Mouse (Mus musculus) cortical plate, adult 2 months (tissue): Measurements from ENCODE around the gene Rnf145.

Experiments used
- CTCF ChIP-seq: fragments of 200-500 bp; IDR thresholded peaks from 2 replicates; pipeline ENCODE4 v1.5.1; 2011; ENCODE audit warnings: mild to moderate bottlenecking, control low read depth, low read length; ENCODE audit not compliant: insufficient read depth; ENCODE audit errors: extremely low read depth
- POLR2A ChIP-seq: fragments of 200-500 bp; IDR thresholded peaks from 2 replicates; pipeline ENCODE4 v1.6.1; 2011; ENCODE audit warnings: mild to moderate bottlenecking, low read length, control low read depth; ENCODE audit not compliant: insufficient read depth; ENCODE audit errors: extremely low read depth

DNA sequence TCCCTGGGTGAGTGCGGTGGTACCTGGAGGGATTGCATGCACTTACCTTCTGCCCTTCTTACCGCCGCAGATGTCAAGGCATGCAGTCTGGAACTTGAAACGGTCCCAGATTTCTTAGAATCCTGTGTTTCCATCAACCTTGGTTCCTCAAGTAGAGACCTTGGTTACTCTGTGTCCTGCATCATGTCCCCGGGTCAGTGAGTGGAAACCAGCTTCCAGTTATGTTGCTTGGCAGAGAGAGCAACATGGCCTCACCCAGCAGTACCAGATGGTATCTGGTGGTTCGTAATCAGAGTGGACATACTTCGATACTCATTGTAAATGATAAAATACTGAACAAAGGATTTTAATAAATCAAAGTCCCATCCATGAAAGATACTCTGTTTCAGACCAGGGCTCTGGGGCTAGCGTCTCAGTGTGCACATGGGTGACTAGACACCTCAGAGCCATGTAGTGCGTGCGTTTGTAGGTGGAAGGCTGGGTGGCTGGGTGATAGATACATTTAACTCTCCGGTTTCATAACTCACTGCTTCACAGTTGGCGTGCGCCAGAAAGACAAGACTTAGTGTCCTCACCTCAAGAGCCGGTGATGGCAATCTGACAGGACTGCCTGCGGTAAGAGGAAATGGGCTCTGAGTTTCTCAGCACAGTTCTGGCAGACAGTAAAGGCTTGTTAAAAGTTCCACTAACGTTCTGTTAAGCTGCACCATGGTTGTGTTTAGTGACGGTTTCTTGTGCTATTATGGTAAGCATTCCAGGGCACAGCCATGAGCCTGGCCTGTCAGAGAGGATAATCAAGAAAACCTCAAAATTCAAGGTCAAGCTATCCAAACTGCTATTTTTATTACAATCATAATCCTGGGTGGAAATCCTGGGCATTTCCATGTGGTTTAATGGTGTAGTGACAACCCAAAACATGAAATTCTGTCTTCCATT is 14.3 kb downstream of the Rnf145 start:
- no peak for TF ChIP-seq CTCF
- no peak for TF ChIP-seq POLR2A
